Comparison of ENCODE assay signal across 8 mouse cellular contexts in the genomic region with DNA sequence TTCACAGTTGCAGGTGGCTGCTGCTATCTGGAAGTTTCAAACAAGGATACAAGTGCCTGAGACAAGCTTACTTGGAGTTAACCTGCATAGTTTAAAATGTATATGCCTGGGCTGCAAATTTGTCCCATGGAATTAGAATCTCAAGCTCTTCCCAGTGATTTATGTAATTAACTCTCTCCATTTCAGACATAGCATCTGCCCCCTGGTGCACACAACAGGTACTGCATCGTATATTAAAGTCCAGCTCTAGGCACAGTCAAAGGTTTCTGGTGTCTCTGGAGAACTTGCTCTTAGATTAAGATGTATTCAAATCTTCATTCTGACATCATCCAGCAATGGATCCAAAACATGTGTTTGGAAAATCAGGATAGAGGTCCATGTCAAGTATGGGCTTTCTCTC.
DNase-seq lines count a peak whose midpoint lies in the region; ATAC-seq and TF ChIP-seq lines count a peak whose summit lies in the region.

No protein-coding gene starts in this region.

- ATAC-seq in megakaryocyte progenitor cell, adult 5-6 weeks (replicated peaks; ENCODE audit: poor library complexity): peak; percentile 75
- no peak for ATAC-seq in activated CD4-positive, CD25-positive, alpha-beta regulatory T cell, adult 4 months

- peak; percentile 61 to 62 for DNase-seq in cerebellum, postnatal 10 days
- DNase-seq in cerebellum, adult 9-11 months: no peak
- DNase-seq in layer of hippocampus, adult 2 months (ENCODE audit: low spot score in 2 of 2): peak in 1 of 2 experiments; percentile 33
- no peak for DNase-seq in layer of hippocampus, postnatal 14 days (ENCODE audit: low spot score in 2 of 2)
- DNase-seq in ES-E14 (ENCODE audit: low read depth, low spot score): peak; percentile 9
- DNase-seq in embryo, embryonic 9.5 days (ENCODE audit: extremely low spot score): peak; percentile 36

- TF ChIP-seq CTCF in layer of hippocampus, adult 2 months (conservative IDR thresholded peaks at IDR 0.05): peak; percentile 84

- H3K36me3 ChIP-seq in ES-E14 (ENCODE audit: control insufficient read depth, insufficient read depth, low read length, poor library complexity, severe bottlenecking): no peaks in the 10 kb centered on the region

- H3K9ac ChIP-seq in ES-E14 (ENCODE audit: insufficient read depth, low read depth, low read length, poor library complexity, severe bottlenecking): no peak overlapping the region

- in situ Hi-C loops in ES-E14 (cut with MboI; ENCODE audit: low sequenced_read_pairs in 2 of 2, unreplicated experiment in 2 of 2): loop anchor here (5.0 to 10.0 kb wide), 2 partner anchors 1521 to 1524 kb away; no protein-coding TSS in a partner anchor

- H3K27ac ChIP-seq in layer of hippocampus, adult 2 months: no peak overlapping the region
- no peak overlapping the region for H3K27ac ChIP-seq in ES-E14 (ENCODE audit: insufficient read depth, low read depth, low read length, poor library complexity, severe bottlenecking)

- H3K4me3 ChIP-seq in layer of hippocampus, adult 2 months: no peak overlapping the region
- no peak overlapping the region for H3K4me3 ChIP-seq in ES-E14 (ENCODE audit: insufficient read depth in 1 of 2, low read depth in 1 of 2, low read length in 2 of 2, poor library complexity in 1 of 2, severe bottlenecking in 1 of 2)

- no peaks in the 10 kb centered on the region for H3K9me3 ChIP-seq in ES-E14 (ENCODE audit: control insufficient read depth, insufficient read depth, low read depth, low read length)

- H3K4me1 ChIP-seq in ES-E14 (ENCODE audit: control insufficient read depth in 2 of 2, insufficient read depth in 2 of 2, low read length in 2 of 2, poor library complexity in 1 of 2): no peaks in the 10 kb centered on the region

TF ChIP-seq in ES-E14, 5 proteins besides CTCF, POLR2A, EP300 and RAD21:
- no peak for TF ChIP-seq ZNF384 (IDR thresholded peaks at IDR 0.05; ENCODE audit: low read depth, low read length)
- TF ChIP-seq CHD2 (IDR thresholded peaks at IDR 0.05; ENCODE audit: low read depth, low read length): no peak
- no peak for TF ChIP-seq HCFC1 (IDR thresholded peaks at IDR 0.05; ENCODE audit: borderline replicate concordance, insufficient read depth, low read length)
- no peak for TF ChIP-seq ZC3H11A (IDR thresholded peaks at IDR 0.05; ENCODE audit: borderline replicate concordance, low read depth, low read length)
- no peak for TF ChIP-seq MAFK (IDR thresholded peaks at IDR 0.05; ENCODE audit: insufficient read depth, low read depth, low read length)

Comparison
In these comparisons a context has a peak if more than half of its experiments do, and no peak if none do; other contexts are left out.
1. DNase-seq: peak in cerebellum, postnatal 10 days (2 of 2), ES-E14 (single experiment) and embryo, embryonic 9.5 days (single experiment); none in cerebellum, adult 9-11 months (single experiment) and layer of hippocampus, postnatal 14 days (0 of 2).